Mouse (Mus musculus) right cerebral cortex, adult 18-20 months (tissue): Measurements from ENCODE around the gene Gadd45gip1.
"Not testable (repeated sequence)": the region's sequence is repeated elsewhere in the genome, so short reads cannot be mapped to it uniquely, and the experiment has no call there.

Experiments used
- DNase-seq: peaks from one replicate; pipeline ENCODE4 v3.0.0; 2022; ENCODE audit warnings: mixed read lengths

The Gadd45gip1 gene

GRCm38 (mm10) chr8:84797971-84798370 lies 33.4 kb upstream of the Gadd45gip1 start:
- DNase-seq, result no peak

- DNase-seq, result no peak
Measured at GRCm38 (mm10) chr8:84798446-84799135, 32.7 kb upstream of the Gadd45gip1 start.

- DNase-seq, result no peak
Measured at GRCm38 (mm10) chr8:84799136-84799931, 32.0 kb upstream of the Gadd45gip1 start.

GRCm38 (mm10) chr8:84799999-84800831 lies 31.1 kb upstream of the Gadd45gip1 start, which contains the start of gene Nfix:
TSS of gene Nfix (minus strand) at chr8:84800344.
- DNase-seq, result no peak

GRCm38 (mm10) chr8:84806031-84806430 lies 25.3 kb upstream of the Gadd45gip1 start:
- DNase-seq, result no peak

- no peak for DNase-seq
Measured at GRCm38 (mm10) chr8:84809109-84809940, 22.0 kb upstream of the Gadd45gip1 start.

GRCm38 (mm10) chr8:84809941-84810280 lies 21.4 kb upstream of the Gadd45gip1 start:
- DNase-seq, result no peak

- peak; percentile 95 for DNase-seq
Measured at GRCm38 (mm10) chr8:84810896-84811295, 20.4 kb upstream of the Gadd45gip1 start.

GRCm38 (mm10) chr8:84811303-84811702 lies 20.0 kb upstream of the Gadd45gip1 start:
- no peak for DNase-seq

GRCm38 (mm10) chr8:84813059-84813458 lies 18.3 kb upstream of the Gadd45gip1 start:
- peak; percentile 84 for DNase-seq

GRCm38 (mm10) chr8:84813830-84814229 lies 17.5 kb upstream of the Gadd45gip1 start:
- DNase-seq, result no peak

- no peak for DNase-seq
Measured at GRCm38 (mm10) chr8:84814240-84814554, 17.1 kb upstream of the Gadd45gip1 start.

- DNase-seq, result no peak
Measured at GRCm38 (mm10) chr8:84814555-84815441, 16.5 kb upstream of the Gadd45gip1 start.

GRCm38 (mm10) chr8:84815547-84815946 lies 15.8 kb upstream of the Gadd45gip1 start:
- DNase-seq, result peak; percentile 93

GRCm38 (mm10) chr8:84816117-84816516 lies 15.2 kb upstream of the Gadd45gip1 start:
- no peak for DNase-seq

GRCm38 (mm10) chr8:84822723-84823122 lies 8.6 kb upstream of the Gadd45gip1 start, which contains the start of gene Dand5:
TSS of gene Dand5 (minus strand) at chr8:84822823.
- DNase-seq, result no peak

- DNase-seq, result peak; percentile 73
Measured at GRCm38 (mm10) chr8:84823653-84824052, 7.7 kb upstream of the Gadd45gip1 start.

- DNase-seq, result no peak
Measured at GRCm38 (mm10) chr8:84825636-84826035, 5.7 kb upstream of the Gadd45gip1 start.

GRCm38 (mm10) chr8:84826518-84826917 lies 4.8 kb upstream of the Gadd45gip1 start:
- not testable (repeated sequence) for DNase-seq

- DNase-seq, result peak; percentile 80
Measured at GRCm38 (mm10) chr8:84832034-84832717, 854 bp downstream of the Gadd45gip1 start.
